Mouse (Mus musculus) liver, postnatal 0 days (tissue): ENCODE data around the gene Cops7b. TPM values are rescaled to one million over a fixed set of nuclear protein-coding genes. Genes with fewer than 3 reads are reported as not detected.
A peak's percentile ranks its signal among the peaks of the same experiment; 100 is the strongest.

Experiments
- ATAC-seq: fragments of 200-750 bp; cut with Nextera tagmentation; 2 replicates; pipeline ENCODE4 v1.8.0; 2017; ENCODE audit warnings: mild to moderate bottlenecking, moderate library complexity
- DNase-seq: peaks from one replicate; pipeline ENCODE4 v3.0.0-alpha.2; 2016
- H3K27ac ChIP-seq: fragments of 300-500 bp; sonication (generic); 2 replicates; pipeline ENCODE4 v1.5.1; 2014; ENCODE audit warnings: antibody characterized with exemption, moderate library complexity, mild to moderate bottlenecking, low read depth
- H3K27me3 ChIP-seq: fragments of 300-500 bp; sonication (generic); 2 replicates; pipeline ENCODE4 v1.6.1; 2014; ENCODE audit warnings: low read length, control low read depth, mixed read lengths; ENCODE audit not compliant: insufficient read depth
- H3K36me3 ChIP-seq: fragments of 300-500 bp; sonication (generic); replicated peaks from 2 replicates; pipeline ENCODE4 v1.6.1; 2014; ENCODE audit warnings: mild to moderate bottlenecking, control low read depth, low read length, moderate library complexity, mixed read lengths; ENCODE audit not compliant: insufficient read depth
- H3K4me1 ChIP-seq: fragments of 300-500 bp; sonication (generic); 2 replicates; pipeline ENCODE4 v1.6.1; 2014; ENCODE audit warnings: antibody characterized with exemption, mild to moderate bottlenecking, control low read depth; ENCODE audit not compliant: insufficient read depth
- H3K4me2 ChIP-seq: fragments of 300-500 bp; sonication (generic); 2 replicates; pipeline ENCODE4 v1.6.1; 2014; ENCODE audit warnings: low read depth, mild to moderate bottlenecking, low read length, moderate library complexity, mixed read lengths
- H3K4me3 ChIP-seq: fragments of 300-500 bp; sonication (generic); 2 replicates; pipeline ENCODE4 v1.5.1; 2014; ENCODE audit warnings: low read depth, low read length
- H3K9ac ChIP-seq: fragments of 300-500 bp; sonication (generic); replicated peaks from 2 replicates; pipeline ENCODE4 v1.6.1; 2014; ENCODE audit warnings: mild to moderate bottlenecking, moderate library complexity
- H3K9me3 ChIP-seq: fragments of 300-500 bp; sonication (generic); 2 replicates; pipeline ENCODE4 v1.6.1; 2016; ENCODE audit warnings: mild to moderate bottlenecking, control low read depth, low read length, mixed read lengths
- CTCF ChIP-seq: sonication (generic); IDR thresholded peaks from 2 replicates; pipeline ENCODE4 v1.5.1; 2016; ENCODE audit warnings: antibody characterized with exemption, low read depth
- EP300 ChIP-seq: IDR thresholded peaks from 2 replicates; pipeline ENCODE4 v1.6.1; 2016; ENCODE audit warnings: antibody characterized with exemption, low read depth, mild to moderate bottlenecking
- WGBS: fragments of 180-500 bp; shearing (Covaris S2); extraction: QIAGEN DNeasy Blood & Tissue Kit; methylation state at CpG from one replicate; pipeline ENCODE4 v1.1.7; 2014; ENCODE audit not compliant: insufficient replicate concordance; 5-methylcytosine and 5-hydroxymethylcytosine counted together
- polyA plus RNA-seq: library from polyadenylated mRNA; unstranded; fragments of >200 nt; fragmentation: Nextera tagmentation; extraction: Ambion mirVana; gene quantifications from 2 replicates; pipeline ENCODE4 v1.2.1, GENCODE M21; 2015

Cops7b gene
- polyA plus RNA-seq, 1 experiment from 2014 or later, result 9.8 TPM

GRCm38 (mm10) chr1:86551299-86551698, 31.4 kb upstream of the Cops7b start:
- 60% methylated on average over 4 of the region's 4 CpGs for WGBS
- Histone ChIP-seq H3K9ac (no peak overlapping the region), H3K27me3 (no peaks in the 10 kb centered on the region), H3K4me1 (0 out of 2 replicates have a peak, but pooled peaks cover 9% of the 10 kb centered on the region), H3K9me3 (no peaks in the 10 kb centered on the region), H3K4me2 (no peak overlapping the region), H3K4me3 (no peak overlapping the region), H3K27ac (no peak overlapping the region), H3K36me3 (peaks cover 5% of the 10 kb centered on the region)
- ATAC-seq (no peak), DNase-seq (no peak)
- TF ChIP-seq CTCF, result no peak
- TF ChIP-seq EP300, result no peak

GRCm38 (mm10) chr1:86551877-86552276, 30.8 kb upstream of the Cops7b start:
- Histone ChIP-seq H3K27ac (no peak overlapping the region), H3K9me3 (no peaks in the 10 kb centered on the region), H3K4me1 (0 out of 2 replicates have a peak, but pooled peaks cover 9% of the 10 kb centered on the region), H3K4me2 (no peak overlapping the region), H3K4me3 (no peak overlapping the region), H3K9ac (no peak overlapping the region), H3K27me3 (no peaks in the 10 kb centered on the region), H3K36me3 (0 out of 2 replicates have a peak, but pooled peaks cover 4% of the 10 kb centered on the region)
- TF ChIP-seq CTCF, result no peak
- TF ChIP-seq EP300, result no peak
- no peak for ATAC-seq
- DNase-seq, result no peak
- WGBS, result 66% methylated on average over 2 of the region's 2 CpGs

GRCm38 (mm10) chr1:86555665-86556064, 27.0 kb upstream of the Cops7b start:
- H3K36me3 ChIP-seq, result 0 out of 2 replicates have a peak, but pooled peaks cover 6% of the 10 kb centered on the region
- H3K4me1 ChIP-seq, result peaks cover 9% of the 10 kb centered on the region; the same call in 1 of the 2 replicates
- H3K27me3 ChIP-seq, result no peaks in the 10 kb centered on the region
- no peak overlapping the region for H3K4me2 ChIP-seq
- no peak overlapping the region for H3K9ac ChIP-seq
- ATAC-seq, result peak; percentile 87
- peak overlapping the region; percentile 81 for H3K27ac ChIP-seq
- no peaks in the 10 kb centered on the region for H3K9me3 ChIP-seq
- TF ChIP-seq CTCF, result no peak
- no peak for TF ChIP-seq EP300
- no peak overlapping the region for H3K4me3 ChIP-seq
- peak; percentile 22 for DNase-seq
- 77% methylated on average over 3 of the region's 3 CpGs for WGBS

GRCm38 (mm10) chr1:86557872-86558271, 24.8 kb upstream of the Cops7b start:
- whole genome bisulfite sequencing, result 43% methylated on average over 7 of the region's 7 CpGs
- no peaks in the 10 kb centered on the region for H3K9me3 ChIP-seq
- peaks cover 4% of the 10 kb centered on the region for H3K4me1 ChIP-seq
- no peaks in the 10 kb centered on the region for H3K27me3 ChIP-seq
- 0 out of 2 replicates have a peak overlapping the region, but pooled peaks have one; percentile 18 for H3K9ac ChIP-seq
- DNase-seq, result peak; percentile 31
- H3K27ac ChIP-seq, result peak overlapping the region; percentile 60
- no peak for TF ChIP-seq CTCF
- TF ChIP-seq EP300, result peak; percentile 45; the same call in 1 of the 2 replicates
- no peak overlapping the region for H3K4me3 ChIP-seq
- peaks cover 6% of the 10 kb centered on the region; the same call in 1 of the 2 replicates for H3K36me3 ChIP-seq
- peak; percentile 71 for ATAC-seq
- peak overlapping the region; percentile 18; the same call in 1 of the 2 replicates for H3K4me2 ChIP-seq

- Histone ChIP-seq H3K27me3 (no peaks in the 10 kb centered on the region), H3K4me1 (peaks cover 4% of the 10 kb centered on the region), H3K36me3 (peaks cover 11% of the 10 kb centered on the region), H3K27ac (no peak overlapping the region), H3K4me2 (no peak overlapping the region), H3K9me3 (no peaks in the 10 kb centered on the region), H3K9ac (no peak overlapping the region), H3K4me3 (no peak overlapping the region)
- no peak for TF ChIP-seq EP300
- no peak for DNase-seq
- ATAC-seq, result no peak
- WGBS, result 72% methylated on average over 3 of the region's 3 CpGs
Measured at GRCm38 (mm10) chr1:86559232-86559631, 23.5 kb upstream of the Cops7b start.

GRCm38 (mm10) chr1:86562663-86563062, 20.0 kb upstream of the Cops7b start:
- Histone ChIP-seq H3K9me3 (no peaks in the 10 kb centered on the region), H3K4me2 (no peak overlapping the region), H3K27me3 (no peaks in the 10 kb centered on the region), H3K27ac (no peak overlapping the region), H3K36me3 (peaks cover 7% of the 10 kb centered on the region), H3K9ac (no peak overlapping the region), H3K4me1 (no peaks in the 10 kb centered on the region; the same call in 1 of the 2 replicates), H3K4me3 (no peak overlapping the region)
- no peak for ATAC-seq
- no peak for DNase-seq
- TF ChIP-seq CTCF, result no peak
- TF ChIP-seq EP300, result no peak
- 62% methylated on average over 2 of the region's 2 CpGs for WGBS

- TF ChIP-seq CTCF (no peak), EP300 (no peak)
- peaks cover 5% of the 10 kb centered on the region; the same call in 1 of the 2 replicates for H3K36me3 ChIP-seq
Measured at GRCm38 (mm10) chr1:86568409-86568808, 14.3 kb upstream of the Cops7b start.

More at GRCm38 (mm10) chr1:86568409-86568808, 14.3 kb upstream of the Cops7b start:
- no peaks in the 10 kb centered on the region for H3K9me3 ChIP-seq
- H3K4me3 ChIP-seq, result no peak overlapping the region
- no peak overlapping the region for H3K4me2 ChIP-seq
- peak overlapping the region; percentile 9 for H3K27ac ChIP-seq
- H3K4me1 ChIP-seq, result no peaks in the 10 kb centered on the region
- ATAC-seq (peak; percentile 71), DNase-seq (no peak)
- H3K27me3 ChIP-seq, result no peaks in the 10 kb centered on the region
- no peak overlapping the region for H3K9ac ChIP-seq
- WGBS, result 74% methylated on average over 2 of the region's 2 CpGs
